8 mouse cellular contexts compared by ENCODE assay signal in genomic region chr14:76555263-76556030, GRCm38 (mm10). TPM values are rescaled to one million over a fixed set of nuclear protein-coding genes. Genes with fewer than 3 reads are reported as not detected.
DNase-seq lines count a peak whose midpoint lies in the region; ATAC-seq lines count a peak whose summit lies in the region.

No protein-coding gene starts in this region.

- DNase-seq in kidney, postnatal 25 days: no peak
- DNase-seq in adipocyte (ENCODE audit: low spot score): peak; percentile 24
- DNase-seq in midbrain, embryonic 11.5 days (ENCODE audit: low spot score, missing footprints): no peak
- DNase-seq in adrenal gland, adult 8-10 months: no peak
- no peak for DNase-seq in urinary bladder, postnatal 10 days (ENCODE audit: low spot score)
- no peak for DNase-seq in adrenal gland, postnatal 14 days

- no peaks in the 10 kb centered on the region for H3K27me3 ChIP-seq in kidney, embryonic 14.5 days (ENCODE audit: control insufficient read depth, insufficient read depth, low read length)
- no peaks in the 10 kb centered on the region for H3K27me3 ChIP-seq in forebrain, embryonic 16.5 days (replicated peaks; ENCODE audit: control insufficient read depth, insufficient read depth, low read length)
- H3K27me3 ChIP-seq in midbrain, embryonic 11.5 days (ENCODE audit: control insufficient read depth, insufficient read depth, low read length): no peaks in the 10 kb centered on the region; the same call in 1 of the 2 replicates

- H3K27ac ChIP-seq in kidney, embryonic 14.5 days (ENCODE audit: low read depth, low read length): peak overlapping the region; percentile 3; the same call in 1 of the 2 replicates
- peak overlapping the region; percentile 87 for H3K27ac ChIP-seq in forebrain, embryonic 16.5 days (ENCODE audit: low read length)
- no peak overlapping the region for H3K27ac ChIP-seq in midbrain, embryonic 11.5 days (ENCODE audit: low read depth, low read length)

- no peaks in the 10 kb centered on the region for H3K9me3 ChIP-seq in kidney, embryonic 14.5 days (ENCODE audit: control insufficient read depth, low read length)
- no peaks in the 10 kb centered on the region for H3K9me3 ChIP-seq in forebrain, embryonic 16.5 days (ENCODE audit: control insufficient read depth, low read length)
- H3K9me3 ChIP-seq in midbrain, embryonic 11.5 days (ENCODE audit: control insufficient read depth, low read length): no peaks in the 10 kb centered on the region

- WGBS in kidney, embryonic 14.5 days: 64% methylated on average over 17 of the region's 18 CpGs
- 43% methylated on average over 18 of the region's 18 CpGs for WGBS in forebrain, embryonic 16.5 days
- WGBS in midbrain, embryonic 11.5 days: 70% methylated on average over 18 of the region's 18 CpGs

- H3K9ac ChIP-seq in kidney, embryonic 14.5 days (ENCODE audit: low read depth, low read length): peak overlapping the region; percentile 74; the same call in 1 of the 2 replicates
- peak overlapping the region; percentile 90 for H3K9ac ChIP-seq in forebrain, embryonic 16.5 days (replicated peaks; ENCODE audit: low read depth, low read length)
- H3K9ac ChIP-seq in midbrain, embryonic 11.5 days (ENCODE audit: low read length): peak overlapping the region; percentile 86; the same call in 1 of the 2 replicates

- H3K4me3 ChIP-seq in kidney, embryonic 14.5 days (ENCODE audit: low read length): peak overlapping the region; percentile 65; the same call in 1 of the 2 replicates
- H3K4me3 ChIP-seq in forebrain, embryonic 16.5 days (replicated peaks; ENCODE audit: low read length): peak overlapping the region; percentile 75
- peak overlapping the region; percentile 71 for H3K4me3 ChIP-seq in midbrain, embryonic 11.5 days (ENCODE audit: low read depth, low read length)

- H3K4me1 ChIP-seq in kidney, embryonic 14.5 days (ENCODE audit: control insufficient read depth, insufficient read depth, low read length): peaks cover 7% of the 10 kb centered on the region; the same call in 1 of the 2 replicates
- peaks cover 20% of the 10 kb centered on the region for H3K4me1 ChIP-seq in forebrain, embryonic 16.5 days (replicated peaks; ENCODE audit: control insufficient read depth, insufficient read depth, low read length)
- H3K4me1 ChIP-seq in midbrain, embryonic 11.5 days (ENCODE audit: control insufficient read depth, insufficient read depth, low read length): peaks cover 7% of the 10 kb centered on the region; the same call in 1 of the 2 replicates

- H3K4me2 ChIP-seq in kidney, embryonic 14.5 days (replicated peaks; ENCODE audit: low read depth, low read length): peak overlapping the region; percentile 96
- peak overlapping the region; percentile 83 for H3K4me2 ChIP-seq in forebrain, embryonic 16.5 days (ENCODE audit: low read length)
- H3K4me2 ChIP-seq in midbrain, embryonic 11.5 days: peak overlapping the region; percentile 93

- no peak; the same call in none of the 2 replicates for ATAC-seq in kidney, embryonic 14.5 days (ENCODE audit: low FRiP score, low TSS enrichment)
- ATAC-seq in forebrain, embryonic 16.5 days: peak; percentile 42; the same call in 1 of the 2 replicates
- no peak for ATAC-seq in midbrain, embryonic 11.5 days (ENCODE audit: low FRiP score)

- no peaks in the 10 kb centered on the region for H3K36me3 ChIP-seq in kidney, embryonic 14.5 days (ENCODE audit: control insufficient read depth, insufficient read depth, low read length)
- no peaks in the 10 kb centered on the region for H3K36me3 ChIP-seq in forebrain, embryonic 16.5 days (ENCODE audit: control insufficient read depth, insufficient read depth)
- no peaks in the 10 kb centered on the region for H3K36me3 ChIP-seq in midbrain, embryonic 11.5 days (ENCODE audit: control insufficient read depth, insufficient read depth, low read length)

RNA-seq across cellular contexts. Expression of gene Serp2, which starts 1.2 kb away (rescaled TPM):
- 15.2 and 16.2 TPM in 2 replicates for polyA plus RNA-seq in kidney, embryonic 14.5 days (2014; fragmentation: Nextera tagmentation; extraction: Ambion mirVana)
- polyA plus RNA-seq in forebrain, embryonic 16.5 days (2015; fragmentation: Nextera tagmentation; extraction: Ambion mirVana): 124 and 163 TPM in 2 replicates
- polyA plus RNA-seq in midbrain, embryonic 11.5 days (2014; fragmentation: Nextera tagmentation; extraction: Ambion mirVana): 45.5 and 47.3 TPM in 2 replicates
- 1 to 10 TPM; 4.5 to 10.0 (median 6.7) TPM for total RNA-seq in adrenal gland, adult 8-10 months (2022)
- total RNA-seq in adrenal gland, postnatal 14 days (2021): 6.4 and 7.3 TPM in 2 replicates
